Mouse (Mus musculus) brain, embryonic 18.5 days (tissue): ENCODE measurements at regions not wholly inside any gene's neighbourhood (a gene's known extent, or its start where the extent isn't known, plus 50 kb on each side); places are given as distances from the start of the nearest gene placed in this dataset.

Experiments
- DNase-seq: peaks from one replicate; pipeline ENCODE4 v3.0.0-alpha.2; 2012; ENCODE audit warnings: low read depth, low spot score

- DNase-seq, result no peak
Observed at GRCm38 (mm10) chr13:28699490-28700032, 254.0 kb downstream of the Sox4 start.

- DNase-seq, result no peak
Observed at GRCm38 (mm10) chr13:28697796-28698678, 255.5 kb downstream of the Sox4 start.

- DNase-seq, result no peak
Observed at GRCm38 (mm10) chr13:28693078-28693477, 260.4 kb downstream of the Sox4 start.

DNA sequence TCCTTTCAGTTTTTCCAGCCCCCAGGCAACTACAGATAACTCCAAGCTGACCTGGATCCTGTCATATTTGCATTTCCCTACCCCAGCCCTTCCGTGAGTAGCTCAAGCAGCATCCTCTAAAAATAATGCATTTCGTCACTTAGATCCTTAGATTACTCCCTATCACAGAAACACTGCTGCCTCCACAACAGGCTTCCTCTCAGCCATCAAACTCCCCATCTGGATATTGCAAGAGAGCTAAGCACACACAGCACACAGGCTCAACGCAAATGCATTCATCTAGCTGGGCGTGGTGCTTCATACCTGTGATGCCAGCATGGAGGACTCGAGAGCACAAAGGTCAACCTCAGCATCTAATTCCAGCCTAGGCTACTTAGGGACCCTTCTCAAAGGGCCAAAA lies 260.9 kb downstream of the Sox4 start:
- DNase-seq, result no peak

DNA sequence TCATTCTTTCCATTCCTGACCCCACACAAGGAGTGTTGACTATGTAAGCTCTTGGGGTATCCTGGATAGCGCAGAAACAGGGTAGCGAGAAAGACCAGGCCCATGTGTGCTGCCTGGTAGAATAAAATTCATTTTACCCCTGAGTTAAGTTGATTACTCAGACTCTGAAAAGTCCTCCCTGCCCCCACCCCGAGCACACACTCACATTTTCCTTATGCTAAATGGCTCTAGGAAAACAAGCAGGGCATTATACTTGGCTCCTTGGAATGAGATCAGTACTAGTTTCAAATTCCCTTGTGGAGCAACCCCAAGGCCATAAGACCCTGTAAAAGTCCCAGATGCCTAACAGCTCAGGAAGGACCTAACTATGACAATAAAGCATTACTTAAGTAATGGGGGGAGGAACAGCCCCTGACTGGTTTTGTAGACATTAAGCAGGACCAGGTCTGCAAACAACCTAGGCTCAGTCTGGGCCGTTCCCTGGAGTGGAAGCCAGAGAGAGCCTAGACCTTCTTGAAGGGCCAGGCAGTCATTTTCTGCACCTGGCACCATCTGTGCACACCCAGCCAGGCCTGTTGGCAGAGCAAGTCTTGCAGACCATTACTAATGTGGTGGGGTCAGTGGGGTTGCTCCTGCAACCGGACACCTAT lies 262.9 kb downstream of the Sox4 start:
- no peak for DNase-seq

GRCm38 (mm10) chr13:28687838-28688237 lies 265.7 kb downstream of the Sox4 start:
- no peak for DNase-seq

DNA sequence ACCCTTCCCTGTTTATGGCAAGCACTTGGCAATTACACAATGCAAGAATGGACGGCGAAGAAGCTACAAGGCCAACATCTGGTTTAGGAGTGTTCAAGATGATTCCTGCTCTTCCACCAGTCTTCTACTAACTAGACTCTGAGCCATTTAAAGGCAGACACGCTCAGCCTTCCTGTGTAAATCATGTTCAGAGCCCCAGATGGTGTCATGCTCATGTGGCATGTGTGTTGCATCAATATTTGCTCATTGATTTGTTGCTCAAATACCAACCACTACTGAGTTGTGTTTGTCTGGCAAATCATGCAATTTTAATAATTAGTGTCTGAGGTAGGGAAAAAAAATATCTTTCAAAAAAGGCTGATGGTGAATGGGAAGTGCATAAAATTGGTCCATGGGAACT lies 269.2 kb downstream of the Sox4 start:
- no peak for DNase-seq

GRCm38 (mm10) chr13:28680266-28680665 lies 273.2 kb downstream of the Sox4 start:
- DNase-seq, result no peak

GRCm38 (mm10) chr13:28673622-28674021 lies 279.9 kb downstream of the Sox4 start:
- DNase-seq, result no peak

- no peak for DNase-seq
Observed at GRCm38 (mm10) chr13:28671543-28671942, 282.0 kb downstream of the Sox4 start.

- no peak for DNase-seq
Observed at GRCm38 (mm10) chr13:28669832-28670585, 283.5 kb downstream of the Sox4 start.

DNA sequence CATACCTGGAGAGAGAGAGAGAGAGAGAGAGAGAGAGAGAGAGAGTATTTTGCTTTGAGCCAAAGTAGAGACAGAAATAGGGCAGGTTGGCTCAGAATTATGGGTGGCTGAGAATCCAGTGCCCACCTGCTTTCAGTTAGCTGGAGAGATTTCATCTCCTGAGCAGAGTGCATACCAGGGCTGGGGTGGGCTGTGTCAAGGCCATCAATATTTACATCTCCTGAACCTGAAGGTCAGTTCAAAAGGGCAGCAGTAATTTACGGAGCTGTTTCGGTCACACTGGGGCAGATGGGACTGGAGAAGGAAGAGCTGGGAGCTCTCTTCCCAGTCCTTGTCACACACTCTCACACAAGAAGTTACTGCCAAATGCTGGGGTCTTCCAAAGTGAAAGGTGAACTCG lies 286.7 kb downstream of the Sox4 start:
- no peak for DNase-seq

- DNase-seq, result no peak
Observed at GRCm38 (mm10) chr13:28665150-28665549, 288.4 kb downstream of the Sox4 start.

GRCm38 (mm10) chr13:28664698-28665097 lies 288.8 kb downstream of the Sox4 start:
- DNase-seq, result no peak

DNA sequence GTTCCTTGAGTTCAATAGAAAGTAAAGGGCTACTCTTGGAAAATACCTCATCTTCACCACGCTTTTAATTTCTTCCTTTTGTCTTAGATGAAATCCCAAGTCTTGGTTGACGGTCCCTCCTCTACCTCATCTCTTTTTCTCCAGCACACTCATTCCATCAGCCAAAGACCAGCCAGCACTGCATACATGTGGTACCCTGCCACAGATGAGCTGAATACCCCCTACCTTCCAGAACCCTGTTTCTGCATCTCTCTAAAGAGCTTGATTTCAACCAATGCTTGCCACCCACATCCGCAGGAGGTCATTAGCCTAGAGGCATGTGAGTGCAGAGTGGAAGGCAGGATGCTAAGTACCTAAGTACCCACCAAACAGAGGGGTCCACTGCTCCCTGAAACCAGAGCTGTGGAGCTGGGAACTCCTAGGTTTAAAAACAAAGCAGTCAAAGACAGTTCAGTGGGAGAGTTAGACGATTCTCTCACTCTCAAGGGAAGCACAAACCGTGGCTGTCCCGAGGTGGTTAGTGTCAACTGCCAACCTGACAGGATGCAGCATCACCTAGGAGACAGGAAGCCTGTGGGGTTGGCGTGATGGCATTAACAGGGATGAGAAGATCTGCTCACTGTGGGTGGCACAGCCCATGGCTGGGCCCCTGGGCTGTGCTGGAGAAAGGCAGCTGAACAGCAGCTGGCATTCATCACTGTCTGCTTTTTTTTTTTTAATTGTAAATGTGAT lies 289.4 kb downstream of the Sox4 start:
- no peak for DNase-seq

DNA sequence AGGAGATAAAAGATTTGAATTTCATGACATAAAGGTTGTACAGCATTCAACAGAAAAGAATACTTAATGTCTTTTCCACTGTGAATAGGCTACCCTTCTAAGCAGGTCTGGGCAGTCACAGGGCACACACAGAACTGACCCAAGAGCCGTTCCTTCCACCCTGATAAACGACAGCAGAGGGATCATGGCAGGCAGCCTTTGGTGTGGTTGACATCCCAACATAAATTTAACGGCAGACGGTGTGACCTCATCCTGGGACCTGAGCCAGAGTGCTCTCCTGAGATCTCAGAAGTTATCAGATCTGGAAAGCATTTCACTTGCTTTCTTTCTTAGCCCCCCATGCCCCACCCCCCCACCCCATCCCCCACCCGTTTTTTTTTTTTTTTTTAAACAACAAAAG lies 290.1 kb downstream of the Sox4 start:
- no peak for DNase-seq

GRCm38 (mm10) chr13:28662316-28662752 lies 291.2 kb downstream of the Sox4 start:
- DNase-seq, result no peak

GRCm38 (mm10) chr13:28660151-28660550 lies 293.4 kb downstream of the Sox4 start:
- no peak for DNase-seq

- DNase-seq, result no peak
Observed at GRCm38 (mm10) chr13:28658652-28659051, 294.9 kb downstream of the Sox4 start.

DNA sequence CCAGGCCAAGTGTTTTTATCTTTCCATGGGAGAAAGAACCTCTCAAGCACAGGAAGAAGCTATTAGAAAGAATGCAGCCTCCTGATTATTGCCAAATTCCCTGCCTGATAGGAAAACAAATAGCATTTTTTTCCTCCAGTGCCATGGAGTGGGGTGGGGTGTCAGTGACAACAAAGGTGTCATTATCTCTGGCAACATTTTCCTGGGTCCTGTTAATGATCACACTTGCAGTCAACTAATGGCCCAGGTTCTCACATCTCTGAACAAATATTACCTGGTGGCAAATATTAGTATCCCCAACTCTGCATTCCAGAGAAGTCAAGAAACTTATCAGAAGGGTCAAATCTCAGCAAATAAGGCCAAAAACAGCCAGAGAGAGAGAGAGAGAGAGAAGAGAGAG lies 298.6 kb downstream of the Sox4 start:
- DNase-seq, result no peak

DNA sequence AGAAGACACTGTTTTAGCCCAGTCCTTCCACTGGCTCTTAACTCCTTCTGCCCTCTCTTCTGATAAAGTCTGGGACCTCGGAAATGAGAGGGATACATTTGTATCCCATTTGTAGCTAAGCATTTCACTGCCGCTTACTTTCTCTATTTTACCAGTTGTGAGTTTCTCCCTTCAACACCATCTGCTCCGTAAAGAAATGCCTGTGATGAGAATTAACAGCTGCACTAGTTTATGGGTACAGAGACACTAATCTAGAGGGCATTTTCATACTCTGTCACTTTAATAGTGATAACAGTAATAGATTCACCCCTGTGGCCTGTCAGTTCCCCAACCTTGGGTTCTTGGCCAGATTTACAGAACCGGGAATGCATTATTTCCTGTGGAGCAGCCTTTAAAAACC lies 300.2 kb downstream of the Sox4 start:
- no peak for DNase-seq
